Mouse (Mus musculus) heart, adult 18-20 months (tissue): ENCODE measurements around the gene Bmp2k. TPM values are rescaled to one million over a fixed set of nuclear protein-coding genes. Genes with fewer than 3 reads are reported as not detected.
A peak's percentile ranks its signal among the peaks of the same experiment; 100 is the strongest.
"Not testable (repeated sequence)": the region's sequence is repeated elsewhere in the genome, so short reads cannot be mapped to it uniquely, and the experiment has no call there.

Source experiments
- DNase-seq, 2 experiments: peaks; one replicate each; pipeline ENCODE4 v3.0.0; 2021 to 2022; ENCODE audit warnings: mixed read lengths in 1 of 2
- total RNA-seq, 2 experiments: library from RNA; stranded (reverse); gene quantifications; 2 replicates each; pipeline ENCODE4 v1.2.3; 2021

Gene Bmp2k
- total RNA-seq, 2 experiments from 2014 or later = 6.7 to 7.0 TPM

DNA sequence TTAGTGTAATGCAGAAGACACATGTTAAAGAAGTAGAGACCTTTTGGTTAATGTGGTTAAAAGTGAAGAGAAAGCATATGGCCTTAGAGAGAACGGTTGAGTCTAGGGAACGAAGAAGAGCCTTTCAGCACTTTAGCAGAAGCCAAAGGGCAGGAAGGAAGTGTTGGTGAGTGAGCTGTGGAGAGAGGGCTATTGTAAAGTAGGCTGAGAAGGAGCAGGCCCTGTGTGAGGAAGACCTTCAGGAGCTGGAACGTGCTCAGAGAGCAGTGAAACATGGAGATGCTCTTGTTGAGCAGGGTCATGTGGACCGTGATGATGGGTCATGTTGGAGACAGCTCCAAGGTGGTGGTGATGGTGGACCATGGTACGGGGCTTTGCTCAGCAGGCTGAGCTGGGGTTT, 4.8 kb downstream of the Bmp2k start:
- no peak for DNase-seq

- no peak for DNase-seq
Measured at GRCm38 (mm10) chr5:97002937-97003336, 5.4 kb downstream of the Bmp2k start.

- DNase-seq = peak in 1 of 2 experiments; percentile 27
Measured at GRCm38 (mm10) chr5:97004178-97005030, 6.9 kb downstream of the Bmp2k start.

GRCm38 (mm10) chr5:97005891-97006290, 8.4 kb downstream of the Bmp2k start:
- no peak for DNase-seq

GRCm38 (mm10) chr5:97006929-97007328, 9.4 kb downstream of the Bmp2k start:
- DNase-seq = no peak

GRCm38 (mm10) chr5:97007496-97007895, 10.0 kb downstream of the Bmp2k start:
- no peak for DNase-seq

GRCm38 (mm10) chr5:97009140-97009539, 11.7 kb downstream of the Bmp2k start:
- DNase-seq = not testable (repeated sequence)

GRCm38 (mm10) chr5:97009601-97010335, 12.3 kb downstream of the Bmp2k start:
- no peak for DNase-seq

GRCm38 (mm10) chr5:97015781-97016508, 18.5 kb downstream of the Bmp2k start:
- DNase-seq = no peak

DNA sequence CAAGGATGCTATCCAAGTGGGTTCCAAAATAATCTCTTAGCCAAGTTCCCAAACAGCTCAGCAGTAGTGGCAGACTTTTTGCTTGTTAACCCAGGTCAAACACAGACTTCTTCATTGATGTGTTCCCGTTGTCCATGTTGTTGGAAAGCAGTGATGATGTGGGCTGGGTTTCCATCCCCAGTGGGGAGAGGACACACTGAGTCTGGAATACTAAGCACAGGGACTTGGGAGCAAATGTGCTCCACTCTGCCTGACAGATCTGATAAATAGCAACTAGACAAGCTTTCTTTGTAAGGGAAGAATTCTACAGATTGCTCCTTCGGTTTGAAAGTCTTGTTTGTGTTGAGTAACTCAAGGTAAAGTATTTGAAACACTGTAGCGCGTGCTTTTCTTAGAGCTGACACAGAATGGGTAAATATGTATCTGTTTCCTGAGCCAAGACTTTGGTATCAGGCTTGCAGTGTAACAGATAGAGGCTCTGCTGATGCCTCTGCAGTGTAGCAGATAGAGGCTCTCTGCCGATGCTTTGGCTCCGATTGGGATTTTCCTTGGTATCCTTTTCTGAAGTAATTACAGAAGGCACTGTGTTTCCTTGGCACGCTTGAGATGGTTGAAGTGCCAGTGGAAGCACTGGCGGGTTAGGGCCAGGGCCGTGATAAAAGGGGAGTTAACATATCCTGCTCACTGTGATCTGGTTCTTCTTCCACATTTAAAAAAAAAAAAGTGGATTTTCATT, 19.5 kb downstream of the Bmp2k start:
- DNase-seq = no peak

DNA sequence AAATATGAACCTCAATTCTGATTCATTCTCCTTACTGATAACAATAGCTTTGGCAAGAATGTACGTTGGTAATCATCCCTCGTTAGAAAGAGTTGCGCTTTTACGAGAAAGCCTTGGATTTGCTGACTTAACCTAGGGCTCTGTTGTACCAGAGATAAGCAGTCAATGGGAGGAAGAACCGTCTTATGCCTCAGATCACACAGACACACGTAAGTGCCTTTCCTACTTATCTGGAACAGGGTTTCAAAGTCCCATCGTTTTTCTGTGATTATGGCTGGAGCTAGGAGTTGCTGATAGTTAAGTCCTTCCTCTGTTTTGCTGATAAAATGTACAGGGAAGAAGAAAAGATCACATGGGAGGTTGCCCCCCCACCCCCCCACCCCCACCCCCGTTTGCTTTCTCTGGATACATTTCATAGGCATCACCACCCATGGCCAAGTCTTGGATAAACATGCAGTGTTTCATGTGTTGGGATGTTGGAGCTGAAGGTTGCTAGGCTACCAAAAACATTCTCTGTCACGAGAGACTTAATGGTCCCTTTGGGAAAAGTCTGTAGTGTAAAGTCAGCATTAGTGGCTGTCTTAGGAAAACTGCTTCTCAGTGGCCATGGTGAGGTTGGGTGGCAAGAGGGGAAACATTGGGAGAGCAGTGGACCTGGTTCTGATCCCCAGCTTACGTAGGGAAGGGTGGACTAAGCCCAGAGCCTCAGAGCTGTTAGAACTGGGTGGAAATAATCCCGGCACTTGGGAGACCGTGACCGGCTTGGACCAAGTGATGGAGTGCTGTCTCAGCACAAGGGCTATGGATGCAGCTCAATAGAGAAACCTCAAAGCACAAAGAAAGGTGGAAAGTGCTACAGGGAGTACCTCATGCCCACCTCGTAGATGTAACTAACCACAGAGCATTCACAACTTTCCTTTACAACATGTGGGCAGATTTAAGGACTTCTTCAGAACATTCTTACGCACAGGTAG, 25.1 kb downstream of the Bmp2k start:
- peak in 1 of 2 experiments; percentile 28 for DNase-seq

DNA sequence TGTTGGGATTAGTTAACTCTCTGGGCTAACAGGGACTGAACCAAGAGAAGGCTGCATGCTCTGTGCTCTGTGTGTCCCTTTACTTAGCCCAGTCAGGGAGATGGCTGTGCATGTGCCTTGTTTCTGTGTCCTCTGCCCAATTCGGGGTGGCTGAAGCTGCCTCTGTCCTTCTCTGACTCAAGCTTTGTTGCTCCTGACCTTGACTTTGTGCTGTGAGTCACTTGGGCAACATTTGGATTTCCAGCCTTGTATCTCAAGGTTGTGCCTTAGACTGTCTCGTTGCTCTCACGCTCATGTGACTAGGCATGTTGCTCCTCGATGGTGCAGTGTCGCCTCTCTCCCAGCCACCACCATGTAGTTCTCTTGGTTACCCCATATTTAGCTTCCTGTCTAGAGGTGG, 27.3 kb downstream of the Bmp2k start:
- no peak for DNase-seq

- no peak for DNase-seq
Measured at GRCm38 (mm10) chr5:97025650-97026049, 28.2 kb downstream of the Bmp2k start.

DNA sequence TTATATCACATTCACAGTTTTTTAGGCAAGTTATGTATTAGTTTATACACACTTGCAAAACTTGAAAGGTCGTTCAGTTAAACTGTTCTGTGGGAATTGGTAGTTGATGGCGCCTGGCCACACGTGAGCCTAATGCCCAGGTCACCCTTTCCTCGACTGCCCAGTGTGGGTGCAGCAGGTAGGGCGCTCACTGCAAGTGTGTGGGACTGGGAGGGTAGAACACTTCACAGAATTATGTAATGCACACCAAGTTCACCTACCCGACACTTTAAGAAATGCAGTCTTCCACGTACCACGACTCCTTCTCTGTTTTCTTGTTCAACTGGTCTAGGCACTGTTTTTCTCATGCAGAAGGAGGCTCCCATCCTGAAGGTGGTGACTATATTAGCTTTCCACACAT, 30.5 kb downstream of the Bmp2k start:
- DNase-seq = no peak

DNA sequence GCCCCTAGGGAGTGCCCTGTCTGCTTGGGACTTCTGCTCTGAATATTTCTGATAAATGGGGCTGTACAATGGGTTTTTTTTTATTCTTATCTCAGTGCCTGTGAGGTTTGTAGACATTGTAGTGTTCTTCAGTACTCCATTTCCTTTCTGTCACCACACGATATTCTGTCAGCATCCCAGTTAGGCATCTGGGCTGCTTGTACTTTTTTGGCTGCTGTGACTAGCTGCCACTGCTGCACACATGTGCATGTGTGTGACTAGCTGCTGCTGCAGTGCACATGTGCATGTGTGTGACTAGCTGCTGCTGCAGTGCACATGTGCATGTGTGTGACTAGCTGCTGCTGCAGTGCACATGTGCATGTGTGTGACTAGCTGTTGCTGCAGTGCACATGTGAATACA, 31.4 kb downstream of the Bmp2k start:
- not testable (repeated sequence) for DNase-seq

DNA sequence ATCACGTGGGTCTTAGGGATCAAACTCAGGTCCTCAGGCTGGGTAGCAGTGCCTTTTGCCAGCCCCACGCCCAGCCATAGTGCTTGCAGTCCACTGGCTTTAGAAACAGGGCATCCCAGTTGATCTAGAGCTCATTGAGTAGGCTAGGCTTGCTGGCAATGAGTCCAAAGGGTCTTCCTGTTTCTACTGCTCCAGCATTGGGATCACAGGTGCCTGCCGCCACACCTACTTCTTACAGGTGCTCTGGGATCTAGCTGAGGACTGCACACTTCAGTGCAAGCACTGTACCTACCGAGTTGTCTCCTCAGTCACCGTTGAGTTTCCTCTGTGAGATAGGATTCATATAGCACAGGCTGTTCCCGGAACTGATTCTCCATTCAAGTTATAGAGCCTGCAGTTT, 34.3 kb downstream of the Bmp2k start:
- no peak for DNase-seq

DNA sequence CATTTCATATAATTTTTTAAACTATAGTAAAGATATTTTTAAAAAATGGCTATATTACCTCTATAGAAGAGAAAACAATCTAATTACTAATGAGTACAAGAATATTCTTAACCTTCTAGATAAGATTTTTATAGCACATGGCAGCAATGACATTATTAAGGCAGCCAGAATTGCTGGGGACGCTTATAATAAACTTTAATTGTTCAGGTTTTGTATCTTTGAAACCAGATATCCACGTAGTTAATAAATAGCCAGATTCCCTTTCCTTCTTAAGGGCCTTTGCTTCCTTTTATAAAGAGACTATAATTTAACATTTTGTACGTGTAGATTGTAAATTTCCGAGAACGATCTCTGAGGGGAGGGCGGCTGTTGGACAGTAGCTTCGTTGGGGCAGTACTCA, 47.8 kb downstream of the Bmp2k start:
- no peak for DNase-seq

GRCm38 (mm10) chr5:97046680-97047079, 49.2 kb downstream of the Bmp2k start:
- DNase-seq = no peak

DNA sequence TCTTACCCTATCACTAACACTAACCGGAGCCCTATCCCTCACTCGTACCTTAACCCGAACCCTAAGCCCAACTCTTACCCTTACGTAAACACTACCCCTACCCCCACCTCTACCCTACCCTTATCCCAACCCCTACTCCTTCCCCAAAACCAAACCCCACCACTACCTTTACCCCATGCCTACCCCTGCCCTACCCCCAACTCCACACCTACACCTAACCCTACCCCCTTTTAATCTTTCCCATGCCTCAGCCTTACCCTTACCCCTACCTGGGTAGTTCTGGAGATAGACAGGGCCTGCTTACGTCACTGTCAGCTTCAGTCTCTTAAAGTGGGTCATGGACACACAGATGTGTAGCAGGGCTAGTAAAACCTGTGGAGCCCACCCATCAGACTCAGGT, 51.4 kb downstream of the Bmp2k start:
- no peak for DNase-seq

- no peak for DNase-seq
Measured at GRCm38 (mm10) chr5:97054166-97054565, 56.7 kb downstream of the Bmp2k start.

DNA sequence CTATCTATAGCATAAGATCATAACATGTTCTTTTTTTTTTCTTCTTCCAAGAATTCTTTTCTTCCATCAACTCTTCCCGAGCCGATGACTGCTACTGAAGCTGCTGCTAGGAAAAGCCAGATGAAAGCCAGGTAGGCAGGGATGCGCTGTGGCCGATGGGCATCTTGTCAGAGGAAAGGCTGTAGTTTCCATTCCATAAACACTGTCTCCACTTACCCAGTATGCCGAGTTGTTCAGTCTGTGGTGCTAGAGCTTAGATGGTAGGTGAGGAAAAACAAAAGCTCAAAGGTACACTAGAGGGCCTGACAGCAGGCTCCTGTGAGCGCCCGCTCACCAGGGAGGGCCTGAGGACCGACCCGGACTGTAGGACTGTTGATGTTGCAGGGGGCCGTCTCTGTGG, 57.3 kb downstream of the Bmp2k start:
- DNase-seq = no peak
